Mouse (Mus musculus): ENCODE data around the gene Qtrt1. TPM values are rescaled to one million over a fixed set of nuclear protein-coding genes. Genes with fewer than 3 reads are reported as not detected.

The Qtrt1 gene
- total RNA-seq, 2 experiments from 2014 or later = 15.6 to 18.5 TPM

Other genes starting within 250 kb of the Qtrt1 start
- gene Pde4a, start 246.1 kb upstream of the Qtrt1 start, total RNA-seq (2021) = 10 to 100 TPM in 1 of 2 experiments, 1 to 10 TPM in 1; 6.2 to 13.3 TPM
- gene Keap1, start 172.5 kb upstream of the Qtrt1 start, total RNA-seq (2021) = 10 to 100 TPM; 44.9 to 51.2 TPM
- 1 to 10 TPM in 1 of 2 experiments, under 1 TPM in 1; 0.50 to 1.0 TPM for gene S1pr5, start 163.4 kb upstream of the Qtrt1 start, total RNA-seq (2021)
- 10 to 100 TPM; 39.9 to 52.6 TPM for gene Atg4d, start 146.5 kb upstream of the Qtrt1 start, total RNA-seq (2021)
- 10 to 100 TPM; 31.1 to 34.9 TPM for gene Kri1, start 123.9 kb upstream of the Qtrt1 start, total RNA-seq (2021)
- 10 to 100 TPM in 1 of 2 experiments, 1 to 10 TPM in 1; 9.1 to 11.8 TPM for gene Cdkn2d, start 120.4 kb upstream of the Qtrt1 start, total RNA-seq (2021)
- not detected for gene Ap1m2, start 99.5 kb upstream of the Qtrt1 start, total RNA-seq (2021)
- gene Slc44a2, start 91.1 kb upstream of the Qtrt1 start, total RNA-seq (2021) = 10 to 100 TPM; 36.3 to 48.3 TPM
- gene Ilf3, start 44.0 kb upstream of the Qtrt1 start, total RNA-seq (2021) = 10 to 100 TPM; 56.5 to 59.6 TPM
- 100 to 1,000 TPM in 1 of 2 experiments, 10 to 100 TPM in 1; 88.5 to 112 TPM for gene Dnm2, start 13.1 kb downstream of the Qtrt1 start, total RNA-seq (2021)
- 10 to 100 TPM; 25.6 to 28.8 TPM for gene Tmed1, start 98.4 kb downstream of the Qtrt1 start, total RNA-seq (2021)
- gene AB124611, start 114.3 kb downstream of the Qtrt1 start, total RNA-seq (2021) = 1 to 10 TPM; 1.5 to 4.3 TPM
- 10 to 100 TPM; 40.4 to 43.3 TPM for gene Carm1, start 135.1 kb downstream of the Qtrt1 start, total RNA-seq (2021)
- gene Timm29, start 180.9 kb downstream of the Qtrt1 start, total RNA-seq (2021) = 10 to 100 TPM; 51.4 to 64.4 TPM
- gene Yipf2, start 181.0 kb downstream of the Qtrt1 start, total RNA-seq (2021) = 10 to 100 TPM; 20.1 to 24.1 TPM
- 10 to 100 TPM; 63.3 to 81.0 TPM for gene Smarca4, start 204.3 kb downstream of the Qtrt1 start, total RNA-seq (2021)

Measured in adrenal gland, adult 18-20 months (tissue).